Mouse (Mus musculus): ENCODE measurements around the gene Numb.
"Not testable (repeated sequence)": the region's sequence is repeated elsewhere in the genome, so short reads cannot be mapped to it uniquely, and the experiment has no call there.

Gene Numb

GRCm38 (mm10) chr12:83921535-83922381, at the start of gene Numb:
Gene Numb (minus strand): TSS chr12:83921934.
- DNase-seq (ENCODE audit: low read depth, low spot score), result peak; percentile 99

DNA sequence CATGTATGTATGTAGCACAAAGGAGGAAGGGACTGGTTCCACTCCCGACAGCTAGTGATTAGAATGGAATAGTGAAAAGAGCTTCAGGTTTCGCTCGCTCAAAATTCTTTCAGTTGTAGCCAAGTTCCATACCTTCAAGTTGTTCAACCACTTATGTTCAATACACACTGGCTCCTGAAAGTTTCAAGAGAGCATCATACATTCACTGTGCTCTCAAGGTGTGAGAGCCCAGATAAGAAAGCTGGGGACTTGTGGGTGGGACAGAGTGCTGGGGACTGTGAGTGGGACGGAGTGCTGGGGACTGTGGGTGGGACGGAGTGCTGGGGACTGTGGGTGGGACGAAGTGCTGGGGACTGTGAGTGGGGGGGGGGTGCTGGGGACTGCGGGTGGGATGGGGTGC, 43.5 kb upstream of the Numb start:
- DNase-seq (ENCODE audit: low read depth, low spot score), result no peak

DNA sequence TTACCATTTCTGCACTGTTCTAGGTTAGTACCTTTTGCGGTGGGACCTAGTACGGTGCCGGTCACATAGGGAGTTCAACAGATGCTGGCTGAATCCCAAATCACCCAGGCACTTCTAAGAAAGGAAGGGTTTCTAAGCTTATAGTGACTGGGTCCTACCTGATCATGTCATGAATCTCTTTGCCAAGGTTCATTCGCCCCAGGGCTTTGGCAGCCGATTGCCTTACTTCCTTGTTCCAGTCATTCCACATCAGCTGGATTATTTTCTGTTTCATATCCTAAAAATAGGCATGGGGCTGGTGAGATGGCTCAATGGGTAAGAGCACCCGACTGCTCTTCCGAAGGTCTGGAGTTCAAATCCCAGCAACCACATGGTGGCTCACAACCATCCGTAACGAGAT, 36.5 kb upstream of the Numb start:
- no peak for DNase-seq (ENCODE audit: low read depth, low spot score)

- no peak for DNase-seq (ENCODE audit: low read depth, low spot score)
These were observed 30.2 kb upstream of the Numb start for GRCm38 (mm10) chr12:83951711-83952575.

DNA sequence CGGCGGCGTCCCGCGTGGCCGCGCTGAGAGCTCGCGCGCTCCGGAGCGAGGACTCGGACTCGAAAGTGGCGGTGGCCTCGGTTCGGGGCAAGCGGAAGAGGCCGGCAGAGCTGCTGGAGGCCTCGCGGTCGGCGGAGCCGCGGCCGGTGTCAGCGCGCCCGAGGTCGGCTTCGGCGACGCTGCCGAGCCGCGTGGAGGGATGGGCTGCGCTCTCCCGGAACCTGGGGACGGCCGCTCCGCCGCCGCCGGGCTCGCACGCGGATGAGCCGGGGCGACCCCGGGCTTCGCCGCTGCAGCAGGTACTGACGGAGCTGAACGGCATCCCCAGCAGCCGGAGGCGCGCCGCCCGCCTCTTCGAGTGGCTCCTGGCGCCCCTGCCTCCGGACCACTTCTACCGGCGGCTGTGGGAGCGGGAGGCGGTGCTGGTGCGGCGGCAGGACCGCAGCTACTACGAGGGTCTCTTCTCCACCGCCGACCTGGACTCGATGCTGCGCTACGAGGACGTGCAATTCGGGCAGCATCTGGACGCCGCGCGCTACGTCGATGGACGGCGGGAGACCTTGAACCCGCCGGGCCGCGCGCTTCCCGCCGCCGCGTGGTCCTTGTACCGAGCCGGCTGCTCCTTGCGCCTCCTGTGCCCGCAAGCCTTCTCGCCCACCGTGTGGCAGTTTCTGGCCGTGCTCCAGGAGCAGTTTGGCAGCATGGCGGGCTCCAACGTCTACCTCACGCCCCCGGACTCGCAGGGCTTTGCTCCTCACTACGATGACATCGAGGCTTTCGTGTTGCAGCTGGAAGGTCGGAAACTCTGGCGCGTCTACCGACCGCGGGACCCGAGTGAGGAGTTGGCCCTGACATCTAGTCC, 29.3 kb upstream of the Numb start:
- DNase-seq (ENCODE audit: low read depth, low spot score), result no peak

DNA sequence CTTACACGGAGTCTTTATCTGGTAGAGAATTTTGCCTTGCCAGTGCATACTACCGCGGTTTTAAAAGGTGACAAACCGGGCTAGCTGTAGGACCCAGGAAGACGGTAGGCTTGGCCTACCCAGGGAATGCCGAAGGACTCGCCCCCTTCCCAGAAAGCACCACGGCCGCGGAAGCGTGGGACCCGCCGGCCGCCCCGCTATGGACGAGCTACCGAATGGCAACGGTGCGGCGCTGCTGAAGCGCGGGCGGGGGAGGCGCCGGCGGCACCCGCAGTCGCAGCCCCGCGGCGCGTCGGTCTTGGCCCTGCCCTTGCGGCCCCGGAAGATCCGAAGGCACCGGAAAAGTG, 28.7 kb upstream of the Numb start, which contains the start of gene Riox1:
Gene Riox1 (plus strand): TSS at position 116 of the 347 bp plus-strand sequence.
- DNase-seq (ENCODE audit: low read depth, low spot score), result peak; percentile 81

- peak; percentile 8 for DNase-seq (ENCODE audit: low read depth, low spot score)
These were observed 28.2 kb upstream of the Numb start for GRCm38 (mm10) chr12:83949776-83950492.

- DNase-seq (ENCODE audit: low read depth, low spot score), result no peak
These were observed 27.3 kb upstream of the Numb start for GRCm38 (mm10) chr12:83949043-83949442.

DNA sequence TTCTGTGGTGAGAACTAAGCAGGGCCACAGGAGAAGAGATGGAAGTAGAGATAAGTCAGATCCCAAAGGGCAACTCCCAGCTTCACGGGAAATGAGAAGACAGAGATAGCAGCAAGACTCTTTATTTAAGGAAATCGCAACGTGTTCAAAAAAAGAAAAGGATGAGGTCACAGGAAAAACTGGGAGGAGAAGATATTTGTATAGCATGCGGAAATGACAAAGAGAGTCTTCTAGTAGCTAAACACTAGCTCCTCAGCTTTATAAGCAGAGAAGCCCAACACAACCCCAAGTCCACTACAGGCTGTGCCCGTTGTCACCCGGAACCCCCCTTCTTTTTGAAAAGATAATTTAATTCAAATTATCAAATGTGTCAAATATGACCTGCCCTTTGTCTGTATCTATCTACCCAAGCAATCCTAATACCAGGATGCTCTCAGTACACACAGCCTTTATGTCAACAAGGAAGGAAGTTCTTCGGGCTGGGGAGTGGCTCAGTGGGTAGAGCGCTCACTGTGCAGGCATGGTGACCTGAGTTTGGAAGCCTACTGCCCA, 25.6 kb upstream of the Numb start:
- no peak for DNase-seq (ENCODE audit: low read depth, low spot score)

- DNase-seq (ENCODE audit: low read depth, low spot score), result no peak
These were observed 20.2 kb upstream of the Numb start for GRCm38 (mm10) chr12:83941938-83942337.

GRCm38 (mm10) chr12:83940031-83940430, 18.3 kb upstream of the Numb start:
- DNase-seq (ENCODE audit: low read depth, low spot score), result no peak

DNA sequence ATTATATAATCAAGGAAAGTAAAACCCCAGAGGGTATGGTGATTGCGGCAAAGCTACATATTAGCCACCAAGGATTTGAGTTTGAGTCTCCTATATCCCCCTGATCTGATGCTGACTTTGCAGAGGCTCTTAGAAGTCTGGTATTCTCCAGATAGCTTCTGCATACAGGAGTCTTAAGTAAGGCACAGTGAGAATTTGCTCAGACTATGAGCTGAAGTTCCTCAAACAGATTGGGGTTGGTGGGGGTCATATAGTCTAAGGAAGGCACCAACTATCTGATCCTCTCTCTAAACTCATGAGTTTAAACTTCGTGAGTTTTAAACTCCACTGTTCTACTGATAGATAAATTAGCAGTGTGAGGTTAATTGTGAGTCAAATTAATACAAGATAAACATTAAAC, 17.6 kb upstream of the Numb start:
- no peak for DNase-seq (ENCODE audit: low read depth, low spot score)

GRCm38 (mm10) chr12:83938592-83938991, 16.9 kb upstream of the Numb start:
- not testable (repeated sequence) for DNase-seq (ENCODE audit: low read depth, low spot score)

GRCm38 (mm10) chr12:83937600-83937999, 15.9 kb upstream of the Numb start:
- no peak for DNase-seq (ENCODE audit: low read depth, low spot score)

DNA sequence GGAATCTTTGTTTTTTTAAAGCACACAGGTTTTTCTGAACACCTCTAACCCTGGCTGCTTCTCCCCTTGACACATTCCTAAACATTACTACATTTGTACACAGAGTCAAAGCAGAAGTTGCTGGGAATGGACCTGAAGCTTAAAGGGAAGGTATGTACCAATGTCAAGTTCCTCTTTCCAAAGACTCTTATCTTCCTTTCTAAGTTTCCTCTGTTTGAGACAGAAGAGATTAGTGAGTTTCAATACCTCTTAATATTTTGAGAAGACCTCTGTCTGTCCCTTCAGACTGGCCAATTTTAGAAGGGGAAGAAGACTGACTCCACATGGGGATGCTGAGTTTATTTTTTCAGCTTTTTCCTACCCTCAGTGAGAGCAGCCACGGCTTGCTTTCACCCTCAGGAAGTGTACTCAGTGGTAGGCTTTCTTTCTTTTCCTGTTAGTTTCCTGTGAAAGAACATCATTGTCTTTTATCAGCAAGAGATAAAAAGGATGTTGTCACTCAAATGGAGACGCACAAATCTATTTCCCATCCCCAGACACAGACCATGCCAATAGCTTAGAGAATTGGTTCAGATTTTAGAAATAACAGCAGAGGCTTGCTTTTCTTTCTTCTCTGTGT, 7.6 kb upstream of the Numb start:
- no peak for DNase-seq (ENCODE audit: low read depth, low spot score)

DNA sequence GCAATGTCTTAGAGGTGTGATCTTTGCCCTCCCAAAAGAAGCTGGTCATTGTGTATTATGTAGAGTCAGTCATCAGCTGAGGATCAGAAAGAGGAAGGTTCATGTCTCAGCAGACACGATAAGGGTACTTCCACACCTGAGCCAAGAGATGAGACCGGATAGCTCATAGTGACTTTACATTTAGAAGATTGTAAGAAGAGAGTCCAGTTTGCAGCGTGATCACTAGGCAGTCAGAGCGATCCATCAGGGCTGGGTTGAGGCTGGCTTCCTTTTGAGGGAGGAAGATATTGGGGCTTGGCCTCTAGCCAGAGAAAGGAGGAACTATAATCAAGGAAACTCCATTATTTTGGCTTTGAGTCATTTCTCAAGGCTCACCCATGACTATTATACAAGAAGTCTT, 6.0 kb upstream of the Numb start:
- no peak for DNase-seq (ENCODE audit: low read depth, low spot score)

DNA sequence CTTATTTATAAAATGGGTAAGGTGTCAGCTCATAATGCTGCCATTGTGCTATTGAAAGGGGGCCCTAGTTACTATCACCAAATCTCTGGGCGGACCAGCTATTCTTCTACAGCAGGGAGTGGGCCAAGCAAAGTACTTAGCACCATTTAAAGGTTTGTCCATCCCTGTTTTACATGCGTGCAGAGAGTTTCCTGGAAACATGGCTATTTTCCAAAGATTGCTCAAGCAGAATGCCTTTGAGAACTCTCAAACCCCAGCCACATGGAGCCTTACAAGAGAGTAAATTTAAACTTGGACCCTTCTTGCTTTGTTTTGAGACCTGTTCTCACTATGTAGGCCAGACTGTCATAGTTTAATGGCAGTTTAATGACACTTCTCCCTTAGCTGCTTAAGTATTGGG, 4.3 kb upstream of the Numb start:
- no peak for DNase-seq (ENCODE audit: low read depth, low spot score)

GRCm38 (mm10) chr12:83925160-83925703, 3.5 kb upstream of the Numb start:
- DNase-seq (ENCODE audit: low read depth, low spot score), result no peak

- no peak for DNase-seq (ENCODE audit: low read depth, low spot score)
These were observed 2.6 kb upstream of the Numb start for GRCm38 (mm10) chr12:83924332-83924731.

GRCm38 (mm10) chr12:83923486-83923859, 1.7 kb upstream of the Numb start:
- no peak for DNase-seq (ENCODE audit: low read depth, low spot score)
